Mouse (Mus musculus) midbrain, embryonic 10.5 days (tissue): Measurements from ENCODE around the gene Colgalt1. TPM values are rescaled to one million over a fixed set of nuclear protein-coding genes. Genes with fewer than 3 reads are reported as not detected.

Experiments
- DNase-seq: peaks from one replicate; pipeline ENCODE4 v3.0.0-alpha.2; 2017; ENCODE audit warnings: low spot score
- H3K27ac ChIP-seq: fragments of 300-500 bp; sonication (generic); replicated peaks from 2 replicates; pipeline ENCODE4 v1.5.1; 2016; ENCODE audit warnings: mild to moderate bottlenecking
- H3K27me3 ChIP-seq: fragments of 300-500 bp; sonication (generic); 2 replicates; pipeline ENCODE4 v1.6.1; 2016; ENCODE audit warnings: low read depth, mild to moderate bottlenecking; ENCODE audit not compliant: poor library complexity, severe bottlenecking
- H3K36me3 ChIP-seq: fragments of 300-500 bp; sonication (generic); 2 replicates; pipeline ENCODE4 v1.6.1; 2016; ENCODE audit warnings: mild to moderate bottlenecking, moderate library complexity
- H3K4me1 ChIP-seq: fragments of 300-500 bp; sonication (generic); 2 replicates; pipeline ENCODE4 v1.6.1; 2016
- H3K4me3 ChIP-seq: fragments of 300-500 bp; sonication (generic); 2 replicates; pipeline ENCODE4 v1.5.1; 2016; ENCODE audit warnings: mild to moderate bottlenecking, moderate library complexity
- H3K9me3 ChIP-seq: fragments of 300-500 bp; sonication (generic); replicated peaks from 2 replicates; pipeline ENCODE4 v1.6.1; 2016; ENCODE audit warnings: mild to moderate bottlenecking
- WGBS: fragments of 180-500 bp; shearing (Covaris S2); methylation state at CpG from one replicate; pipeline ENCODE4 v1.1.7; 2016; 5-methylcytosine and 5-hydroxymethylcytosine counted together
- microRNA-seq: library from miRNA; unstranded; fragments of <30 nt; microRNA quantifications from one replicate; pipeline ENCODE4, GENCODE M21; 2017
- polyA plus RNA-seq: library from polyadenylated mRNA; unstranded; fragments of >200 nt; fragmentation: Nextera tagmentation; extraction: Ambion mirVana; gene quantifications from 2 replicates; pipeline ENCODE4 v1.2.1, GENCODE M21; 2016

The Colgalt1 gene
- polyA plus RNA-seq, 1 experiment from 2014 or later, result 51.2 TPM

- no peaks in the 10 kb centered on the region for H3K9me3 ChIP-seq
- peaks cover 70% of the 10 kb centered on the region for H3K4me1 ChIP-seq
- peaks cover 87% of the 10 kb centered on the region for H3K27me3 ChIP-seq
- peak overlapping the region; percentile 29 for H3K4me3 ChIP-seq
- H3K27ac ChIP-seq, result peak overlapping the region; percentile 14
- no peak for DNase-seq
- 4% methylated on average over 21 of the region's 21 CpGs for WGBS
- no peaks in the 10 kb centered on the region for H3K36me3 ChIP-seq
These were observed 57.6 kb downstream of the Colgalt1 start for GRCm38 (mm10) chr8:71668220-71668975.

- H3K4me1 ChIP-seq, result peaks cover 64% of the 10 kb centered on the region
- H3K27me3 ChIP-seq, result peaks cover 75% of the 10 kb centered on the region
- WGBS, result 14% methylated on average over 12 of the region's 12 CpGs
- no peaks in the 10 kb centered on the region for H3K9me3 ChIP-seq
- DNase-seq, result no peak
- no peaks in the 10 kb centered on the region for H3K36me3 ChIP-seq
- H3K27ac ChIP-seq, result peak overlapping the region; percentile 79
- H3K4me3 ChIP-seq, result peak overlapping the region; percentile 78
These were observed 59.4 kb downstream of the Colgalt1 start for GRCm38 (mm10) chr8:71670198-71670597.

GRCm38 (mm10) chr8:71670621-71671548 is 60.1 kb downstream of the Colgalt1 start:
- WGBS, result under 1% methylated on average over 60 of the region's 64 CpGs
- Histone ChIP-seq H3K27ac (peak overlapping the region; percentile 79), H3K36me3 (no peaks in the 10 kb centered on the region), H3K4me3 (peak overlapping the region; percentile 78), H3K27me3 (peaks cover 81% of the 10 kb centered on the region), H3K4me1 (peaks cover 60% of the 10 kb centered on the region), H3K9me3 (no peaks in the 10 kb centered on the region)
- peak; percentile 84 for DNase-seq

GRCm38 (mm10) chr8:71671549-71671965 is 60.8 kb downstream of the Colgalt1 start, which contains the start of gene Unc13a:
Unc13a (minus strand) TSS chr8:71671757.
- Histone ChIP-seq H3K27me3 (peaks cover 81% of the 10 kb centered on the region), H3K36me3 (no peaks in the 10 kb centered on the region), H3K27ac (peak within 1 kb of the TSS; percentile 79), H3K4me3 (peak within 1 kb of the TSS; percentile 78), H3K9me3 (no peaks in the 10 kb centered on the region), H3K4me1 (peaks cover 60% of the 10 kb centered on the region)
- DNase-seq, result peak; percentile 90
- WGBS, result under 1% methylated on average over 42 of the region's 42 CpGs

DNA sequence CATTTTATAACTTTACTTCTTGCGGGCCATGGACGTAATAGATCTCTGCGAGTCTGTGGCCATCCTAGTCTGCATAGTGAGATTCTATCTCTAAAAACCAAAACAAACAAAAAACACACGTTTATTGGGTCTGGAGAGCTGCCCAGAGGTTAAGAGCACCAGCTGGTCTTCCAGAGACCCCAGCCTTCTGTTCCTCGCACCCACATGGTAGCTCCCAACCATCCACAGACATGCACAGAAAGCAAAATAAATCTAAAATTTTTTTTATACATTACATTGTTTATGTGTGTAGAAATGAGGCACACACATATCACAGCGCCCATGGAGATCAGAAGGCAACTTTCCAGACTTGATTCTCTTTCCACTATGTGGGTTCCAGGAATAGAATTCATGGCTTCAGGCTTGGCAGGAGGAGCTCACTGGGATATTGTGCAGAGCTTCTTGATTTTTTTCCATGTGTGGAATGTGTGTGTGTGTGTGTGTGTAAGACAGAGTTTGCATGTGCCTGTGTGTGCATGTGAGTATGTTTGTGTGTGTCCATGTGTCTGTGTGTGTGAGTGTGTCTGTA is 61.5 kb downstream of the Colgalt1 start:
- no peaks in the 10 kb centered on the region for H3K9me3 ChIP-seq
- H3K4me3 ChIP-seq, result peak overlapping the region; percentile 78
- H3K4me1 ChIP-seq, result peaks cover 55% of the 10 kb centered on the region
- no peak for DNase-seq
- peak overlapping the region; percentile 79 for H3K27ac ChIP-seq
- peaks cover 81% of the 10 kb centered on the region for H3K27me3 ChIP-seq
- 72% methylated on average over 6 of the region's 6 CpGs for WGBS
- H3K36me3 ChIP-seq, result no peaks in the 10 kb centered on the region

GRCm38 (mm10) chr8:71674071-71674470 is 63.3 kb downstream of the Colgalt1 start:
- H3K4me1 ChIP-seq, result peaks cover 40% of the 10 kb centered on the region
- no peak for DNase-seq
- H3K9me3 ChIP-seq, result 0 out of 2 replicates have a peak, but pooled peaks cover 5% of the 10 kb centered on the region
- H3K27me3 ChIP-seq, result peaks cover 81% of the 10 kb centered on the region
- 78% methylated on average over 2 of the region's 2 CpGs for WGBS
- H3K4me3 ChIP-seq, result no peak overlapping the region
- no peaks in the 10 kb centered on the region for H3K36me3 ChIP-seq
- H3K27ac ChIP-seq, result no peak overlapping the region

Small RNA genes within 50 kb of the gene (microRNA-seq; reads per million reads assigned to microRNA genes)
- gene Mir6769b, result not detected

Other genes with a start within 250 kb of the Colgalt1 start
- 68.5 and 74.3 TPM in 2 replicates for gene Use1, start 244.2 kb upstream of the Colgalt1 start, polyA plus RNA-seq
- 4.9 and 6.1 TPM in 2 replicates for gene Ocel1, start 239.7 kb upstream of the Colgalt1 start, polyA plus RNA-seq
- 74.7 and 110 TPM in 2 replicates for gene Nr2f6, start 229.0 kb upstream of the Colgalt1 start, polyA plus RNA-seq
- 5.0 and 6.3 TPM in 2 replicates for gene Ushbp1, start 215.2 kb upstream of the Colgalt1 start, polyA plus RNA-seq
- 112 TPM in 2 replicates for gene Babam1, start 214.1 kb upstream of the Colgalt1 start, polyA plus RNA-seq
- gene Ankle1, start 205.0 kb upstream of the Colgalt1 start, polyA plus RNA-seq, result 49.6 and 51.6 TPM in 2 replicates
- 75.0 and 78.3 TPM in 2 replicates for gene Abhd8, start 147.3 kb upstream of the Colgalt1 start, polyA plus RNA-seq
- 230 and 238 TPM in 2 replicates for gene Mrpl34, start 146.0 kb upstream of the Colgalt1 start, polyA plus RNA-seq
- gene Dda1, start 141.8 kb upstream of the Colgalt1 start, polyA plus RNA-seq, result 131 and 141 TPM in 2 replicates
- 3.0 and 3.4 TPM in 2 replicates for gene Ano8, start 125.0 kb upstream of the Colgalt1 start, polyA plus RNA-seq
- 20.0 and 21.8 TPM in 2 replicates for gene Gtpbp3, start 122.9 kb upstream of the Colgalt1 start, polyA plus RNA-seq
- 39.4 and 45.2 TPM in 2 replicates for gene Plvap, start 99.2 kb upstream of the Colgalt1 start, polyA plus RNA-seq
- 0.14 and 0.28 TPM in 2 replicates for gene Ccdc194, start 85.3 kb upstream of the Colgalt1 start, polyA plus RNA-seq
- gene Bst2, start 73.5 kb upstream of the Colgalt1 start, polyA plus RNA-seq, result 8.6 and 9.3 TPM in 2 replicates
- gene Mvb12a, start 68.1 kb upstream of the Colgalt1 start, polyA plus RNA-seq, result 62.1 and 62.9 TPM in 2 replicates
- gene Tmem221, start 52.1 kb upstream of the Colgalt1 start, polyA plus RNA-seq, result 0.14 TPM in 2 replicates
- not detected in 2 replicates for gene Nxnl1, start 44.4 kb upstream of the Colgalt1 start, polyA plus RNA-seq
- gene Slc27a1, start 42.1 kb upstream of the Colgalt1 start, polyA plus RNA-seq, result 21.5 and 27.0 TPM in 2 replicates
- 248 and 261 TPM in 2 replicates for gene Pgls, start 18.8 kb upstream of the Colgalt1 start, polyA plus RNA-seq
- gene Fam129c, start 13.3 kb upstream of the Colgalt1 start, polyA plus RNA-seq, result 4.5 and 5.4 TPM in 2 replicates
- gene Unc13a, start 60.8 kb downstream of the Colgalt1 start, polyA plus RNA-seq, result 4.6 and 8.1 TPM in 2 replicates
- 2.8 and 3.7 TPM in 2 replicates for gene Jak3, start 65.3 kb downstream of the Colgalt1 start, polyA plus RNA-seq
- 0.30 and 0.37 TPM in 2 replicates for gene Insl3, start 78.2 kb downstream of the Colgalt1 start, polyA plus RNA-seq
- 0.67 and 0.89 TPM in 2 replicates for gene B3gnt3, start 90.8 kb downstream of the Colgalt1 start, polyA plus RNA-seq
- gene Fcho1, start 114.7 kb downstream of the Colgalt1 start, polyA plus RNA-seq, result 17.7 and 25.4 TPM in 2 replicates